Mouse (Mus musculus): ENCODE results near the gene Acp5.

The Acp5 gene

GRCm38 (mm10) chr9:22099922-22100321, 35.6 kb downstream of the Acp5 start:
- DNase-seq (ENCODE audit: low read depth, low spot score), result no peak

- DNase-seq (ENCODE audit: low read depth, low spot score), result no peak
These were observed 36.4 kb downstream of the Acp5 start, which contains the start of gene Cnn1 for GRCm38 (mm10) chr9:22098993-22099696. TSS of gene Cnn1 (plus strand) at chr9:22099216.

- DNase-seq (ENCODE audit: low read depth, low spot score), result peak; percentile 74
These were observed 39.6 kb downstream of the Acp5 start for GRCm38 (mm10) chr9:22095854-22096307.

- no peak for DNase-seq (ENCODE audit: low read depth, low spot score)
These were observed 42.8 kb downstream of the Acp5 start for GRCm38 (mm10) chr9:22092746-22093145.

GRCm38 (mm10) chr9:22089986-22090385, 45.5 kb downstream of the Acp5 start:
- no peak for DNase-seq (ENCODE audit: low read depth, low spot score)

GRCm38 (mm10) chr9:22089281-22089680, 46.2 kb downstream of the Acp5 start:
- no peak for DNase-seq (ENCODE audit: low read depth, low spot score)

- DNase-seq (ENCODE audit: low read depth, low spot score), result no peak
These were observed 48.4 kb downstream of the Acp5 start for GRCm38 (mm10) chr9:22087034-22087618.

GRCm38 (mm10) chr9:22086012-22086411, 49.5 kb downstream of the Acp5 start:
- no peak for DNase-seq (ENCODE audit: low read depth, low spot score)

GRCm38 (mm10) chr9:22085022-22085834, 50.3 kb downstream of the Acp5 start, which contains the start of gene Ecsit:
TSS of gene Ecsit (minus strand) at chr9:22085438.
- DNase-seq (ENCODE audit: low read depth, low spot score), result peak; percentile 86

- DNase-seq (ENCODE audit: low read depth, low spot score), result no peak
These were observed 50.9 kb downstream of the Acp5 start for GRCm38 (mm10) chr9:22084667-22085021.
